Mouse (Mus musculus): ENCODE measurements around the gene Grb7. TPM values are rescaled to one million over a fixed set of nuclear protein-coding genes. Genes with fewer than 3 reads are reported as not detected.
A peak's percentile ranks its signal among the peaks of the same experiment; 100 is the strongest.

The Grb7 gene
- total and polyA plus RNA-seq, 3 experiments, result 0.11 to 0.72 (median 0.31) TPM

GRCm38 (mm10) chr11:98455484-98455883 is 9.3 kb downstream of the Grb7 start:
- Histone ChIP-seq H3K36me3 (ENCODE audit: control insufficient read depth, insufficient read depth, low read length) (no peaks in the 10 kb centered on the region), H3K4me1 (ENCODE audit: control insufficient read depth, insufficient read depth, low read length) (peaks cover 1% of the 10 kb centered on the region; the same call in 1 of the 2 replicates), H3K9ac (ENCODE audit: low read depth, low read length) (no peak overlapping the region), H3K27ac (no peak overlapping the region), H3K27me3 (ENCODE audit: control insufficient read depth, insufficient read depth, low read length) (no peaks in the 10 kb centered on the region), H3K4me3 (no peak overlapping the region), H3K79me2 (replicated peaks; ENCODE audit: control insufficient read depth, insufficient read depth, low read length) (no peaks in the 10 kb centered on the region)
- DNase-seq, result no peak
- intact Hi-C loops (cut with DNase I), result loop anchor here (5.0 kb wide), 1 partner anchor 98 kb away; the partner anchor contains the start of gene Stard3
- 78% methylated on average over 4 of the region's 4 CpGs for WGBS
- TF ChIP-seq POLR2A (IDR thresholded peaks at IDR 0.05; ENCODE audit: insufficient read depth, low read depth, low read length), result no peak
- TF ChIP-seq CTCF (IDR thresholded peaks at IDR 0.05), result 0 out of 2 replicates have a peak, but pooled peaks have one; percentile 11

DNA sequence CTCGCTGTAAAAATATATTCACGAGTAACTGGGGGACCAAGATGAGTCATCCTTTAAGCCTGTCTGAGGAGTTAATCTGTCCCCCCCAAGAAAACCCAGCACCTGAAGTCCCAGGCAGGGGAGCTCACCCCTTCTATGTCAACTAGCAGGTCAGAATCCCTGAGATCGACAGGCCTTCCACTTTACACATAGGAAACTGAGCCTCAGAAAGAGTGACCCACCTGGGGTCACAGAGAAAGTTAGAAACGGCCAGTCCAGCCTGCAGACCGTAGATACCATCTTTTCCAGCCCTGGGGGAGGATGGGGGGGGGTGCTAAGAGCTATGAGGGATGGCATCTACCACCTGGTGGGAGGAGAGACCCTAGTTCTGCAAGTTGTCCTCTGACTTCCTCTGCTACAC is 10.4 kb downstream of the Grb7 start:
- Histone ChIP-seq H3K4me3 (no peak overlapping the region), H3K4me1 (ENCODE audit: control insufficient read depth, insufficient read depth, low read length) (peaks cover 1% of the 10 kb centered on the region; the same call in 1 of the 2 replicates), H3K27me3 (ENCODE audit: control insufficient read depth, insufficient read depth, low read length) (no peaks in the 10 kb centered on the region), H3K36me3 (ENCODE audit: control insufficient read depth, insufficient read depth, low read length) (no peaks in the 10 kb centered on the region), H3K9ac (ENCODE audit: low read depth, low read length) (no peak overlapping the region), H3K79me2 (replicated peaks; ENCODE audit: control insufficient read depth, insufficient read depth, low read length) (no peaks in the 10 kb centered on the region), H3K27ac (no peak overlapping the region)
- no peak for DNase-seq
- WGBS, result 64% methylated on average over 5 of the region's 5 CpGs
- TF ChIP-seq CTCF (IDR thresholded peaks at IDR 0.05) (no peak), POLR2A (IDR thresholded peaks at IDR 0.05; ENCODE audit: insufficient read depth, low read depth, low read length) (no peak)
- intact Hi-C loops (cut with DNase I), result loop anchor here (2.0 to 5.0 kb wide), 3 partner anchors 99 to 192 kb away; partner anchors contain the start of gene Stard3

DNA sequence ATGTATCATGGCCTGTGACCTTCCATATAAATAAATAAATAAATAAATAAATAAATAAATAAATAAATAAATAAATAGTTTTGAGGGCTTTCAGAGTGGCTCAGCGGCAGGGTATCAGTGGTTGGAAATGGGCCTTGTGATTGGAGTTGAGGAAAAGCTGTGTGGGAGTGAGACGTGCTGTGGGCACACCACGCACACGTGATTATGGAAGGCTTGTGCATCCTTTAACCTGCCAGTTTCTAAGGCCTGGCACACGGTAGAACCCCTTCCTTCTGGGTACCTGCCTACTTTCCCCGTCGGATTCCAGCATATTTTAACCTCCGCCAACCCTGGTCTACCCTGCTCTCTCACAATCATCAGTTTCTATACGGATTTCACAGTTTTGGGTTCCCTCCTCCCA is 10.8 kb downstream of the Grb7 start:
- H3K4me3 ChIP-seq, result peak overlapping the region; percentile 52
- peaks cover 1% of the 10 kb centered on the region; the same call in 1 of the 2 replicates for H3K4me1 ChIP-seq (ENCODE audit: control insufficient read depth, insufficient read depth, low read length)
- 18% methylated on average over 9 of the region's 9 CpGs for WGBS
- intact Hi-C loops (cut with DNase I), result loop anchor here (2.0 to 5.0 kb wide), 3 partner anchors 100 to 192 kb away; partner anchors contain the start of gene Stard3
- no peaks in the 10 kb centered on the region for H3K79me2 ChIP-seq (replicated peaks; ENCODE audit: control insufficient read depth, insufficient read depth, low read length)
- peak overlapping the region; percentile 7; the same call in 1 of the 2 replicates for H3K9ac ChIP-seq (ENCODE audit: low read depth, low read length)
- H3K27ac ChIP-seq, result no peak overlapping the region
- no peaks in the 10 kb centered on the region for H3K27me3 ChIP-seq (ENCODE audit: control insufficient read depth, insufficient read depth, low read length)
- no peak for DNase-seq
- H3K36me3 ChIP-seq (ENCODE audit: control insufficient read depth, insufficient read depth, low read length), result no peaks in the 10 kb centered on the region
- TF ChIP-seq POLR2A (IDR thresholded peaks at IDR 0.05; ENCODE audit: insufficient read depth, low read depth, low read length) (no peak), CTCF (IDR thresholded peaks at IDR 0.05) (no peak), EP300 (IDR thresholded peaks at IDR 0.05; ENCODE audit: insufficient read depth, low read depth, low read length) (no peak)

DNA sequence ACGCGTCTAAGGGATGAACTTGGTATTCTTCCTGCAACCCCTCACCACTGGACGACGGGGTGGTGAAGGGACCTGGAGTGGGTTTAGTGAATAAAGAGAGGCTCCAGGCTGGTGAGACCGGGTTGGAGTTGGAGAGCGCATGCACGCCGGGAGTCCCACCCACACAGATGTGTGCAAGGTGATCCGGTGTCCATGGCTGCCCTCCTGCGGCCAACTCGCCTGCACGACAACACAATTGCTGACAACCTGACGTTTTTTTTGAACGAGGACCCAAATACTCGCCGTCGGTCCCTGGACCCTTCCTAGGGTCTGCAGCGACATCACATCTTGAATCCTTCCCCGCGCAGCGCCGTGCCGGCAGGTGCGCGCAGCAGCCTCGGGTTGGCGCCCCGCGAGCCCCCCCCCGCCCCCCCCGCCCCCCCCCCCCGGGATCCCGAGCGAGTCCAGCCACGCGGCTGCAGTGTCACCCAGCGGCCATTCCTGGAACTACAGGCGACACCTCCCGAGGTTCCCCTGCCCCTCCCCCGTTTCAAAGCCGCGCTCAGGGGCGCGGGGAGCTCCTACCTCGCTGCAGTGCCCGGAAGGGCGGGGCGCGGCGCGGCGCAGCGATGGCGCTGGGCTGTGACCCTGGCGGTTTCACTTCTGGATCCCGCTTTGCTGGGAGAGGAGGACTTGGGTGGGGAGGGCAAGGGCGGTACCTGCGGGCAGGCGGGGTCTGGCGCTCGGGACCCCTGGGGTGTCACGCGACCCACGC is 11.3 kb downstream of the Grb7 start:
- H3K79me2 ChIP-seq (replicated peaks; ENCODE audit: control insufficient read depth, insufficient read depth, low read length), result no peaks in the 10 kb centered on the region
- H3K36me3 ChIP-seq (ENCODE audit: control insufficient read depth, insufficient read depth, low read length), result no peaks in the 10 kb centered on the region
- peaks cover 1% of the 10 kb centered on the region; the same call in 1 of the 2 replicates for H3K4me1 ChIP-seq (ENCODE audit: control insufficient read depth, insufficient read depth, low read length)
- H3K9ac ChIP-seq (ENCODE audit: low read depth, low read length), result peak overlapping the region; percentile 53
- under 1% methylated on average over 52 of the region's 64 CpGs for WGBS
- H3K27me3 ChIP-seq (ENCODE audit: control insufficient read depth, insufficient read depth, low read length), result no peaks in the 10 kb centered on the region
- peak; percentile 89 to 90 for DNase-seq
- no peak overlapping the region for H3K27ac ChIP-seq
- TF ChIP-seq EP300 (IDR thresholded peaks at IDR 0.05; ENCODE audit: insufficient read depth, low read depth, low read length) (no peak), POLR2A (IDR thresholded peaks at IDR 0.05; ENCODE audit: insufficient read depth, low read depth, low read length) (no peak), CTCF (IDR thresholded peaks at IDR 0.05) (peak; percentile 83)
- peak overlapping the region; percentile 52 for H3K4me3 ChIP-seq
- intact Hi-C loops (cut with DNase I), result loop anchor here (2.0 to 5.0 kb wide), 3 partner anchors 100 to 193 kb away; partner anchors contain the start of gene Stard3

- no peaks in the 10 kb centered on the region for H3K36me3 ChIP-seq (ENCODE audit: control insufficient read depth, insufficient read depth, low read length)
- no peaks in the 10 kb centered on the region for H3K27me3 ChIP-seq (ENCODE audit: control insufficient read depth, insufficient read depth, low read length)
- no peak overlapping the region for H3K27ac ChIP-seq
- TF ChIP-seq CTCF (IDR thresholded peaks at IDR 0.05) (no peak), EP300 (IDR thresholded peaks at IDR 0.05; ENCODE audit: insufficient read depth, low read depth, low read length) (no peak), POLR2A (IDR thresholded peaks at IDR 0.05; ENCODE audit: insufficient read depth, low read depth, low read length) (no peak)
- peak overlapping the region; percentile 52 for H3K4me3 ChIP-seq
- intact Hi-C loops (cut with DNase I), result loop anchor here (5.0 kb wide), 1 partner anchor 101 kb away; the partner anchor contains the start of gene Stard3
- no peaks in the 10 kb centered on the region for H3K79me2 ChIP-seq (replicated peaks; ENCODE audit: control insufficient read depth, insufficient read depth, low read length)
- H3K4me1 ChIP-seq (ENCODE audit: control insufficient read depth, insufficient read depth, low read length), result peaks cover 1% of the 10 kb centered on the region; the same call in 1 of the 2 replicates
- 5% methylated on average over 28 of the region's 30 CpGs for WGBS
- H3K9ac ChIP-seq (ENCODE audit: low read depth, low read length), result peak overlapping the region; percentile 53
- peak in 1 of 2 experiments; percentile 37 for DNase-seq
Observed at GRCm38 (mm10) chr11:98458121-98458990, 12.2 kb downstream of the Grb7 start.

All from heart, adult 2 months (tissue).